Mouse (Mus musculus): ENCODE data around the gene Vmn1r21. TPM values are rescaled to one million over a fixed set of nuclear protein-coding genes. Genes with fewer than 3 reads are reported as not detected.
"Not testable (repeated sequence)": the region's sequence is repeated elsewhere in the genome, so short reads cannot be mapped to it uniquely, and the experiment has no call there.

Gene Vmn1r21
- polyA plus RNA-seq (2017; shearing (Covaris generic)): not detected

DNA sequence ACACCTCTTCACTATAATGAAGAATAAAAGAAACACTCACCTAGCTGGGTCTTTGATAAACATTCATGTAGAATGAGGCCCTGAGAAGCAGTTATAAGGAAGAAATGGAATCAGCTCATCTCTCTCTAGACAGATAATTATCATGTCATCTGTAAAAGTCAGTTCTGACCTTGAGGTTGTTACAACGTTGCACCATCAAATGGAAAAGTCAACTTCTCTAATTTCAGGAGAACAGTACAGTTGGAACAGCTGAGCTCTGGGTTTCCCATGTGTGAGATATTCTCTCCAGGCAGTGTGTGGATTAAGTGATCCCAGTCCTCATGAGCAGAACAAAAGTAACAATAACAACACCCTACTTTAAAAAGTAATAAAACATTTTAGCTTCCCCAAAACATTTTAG, at the start of gene Vmn1r21:
Gene Vmn1r21, minus strand, starts transcription at position 58 of the 400 bp plus-strand sequence.
- no peak for ATAC-seq

DNA sequence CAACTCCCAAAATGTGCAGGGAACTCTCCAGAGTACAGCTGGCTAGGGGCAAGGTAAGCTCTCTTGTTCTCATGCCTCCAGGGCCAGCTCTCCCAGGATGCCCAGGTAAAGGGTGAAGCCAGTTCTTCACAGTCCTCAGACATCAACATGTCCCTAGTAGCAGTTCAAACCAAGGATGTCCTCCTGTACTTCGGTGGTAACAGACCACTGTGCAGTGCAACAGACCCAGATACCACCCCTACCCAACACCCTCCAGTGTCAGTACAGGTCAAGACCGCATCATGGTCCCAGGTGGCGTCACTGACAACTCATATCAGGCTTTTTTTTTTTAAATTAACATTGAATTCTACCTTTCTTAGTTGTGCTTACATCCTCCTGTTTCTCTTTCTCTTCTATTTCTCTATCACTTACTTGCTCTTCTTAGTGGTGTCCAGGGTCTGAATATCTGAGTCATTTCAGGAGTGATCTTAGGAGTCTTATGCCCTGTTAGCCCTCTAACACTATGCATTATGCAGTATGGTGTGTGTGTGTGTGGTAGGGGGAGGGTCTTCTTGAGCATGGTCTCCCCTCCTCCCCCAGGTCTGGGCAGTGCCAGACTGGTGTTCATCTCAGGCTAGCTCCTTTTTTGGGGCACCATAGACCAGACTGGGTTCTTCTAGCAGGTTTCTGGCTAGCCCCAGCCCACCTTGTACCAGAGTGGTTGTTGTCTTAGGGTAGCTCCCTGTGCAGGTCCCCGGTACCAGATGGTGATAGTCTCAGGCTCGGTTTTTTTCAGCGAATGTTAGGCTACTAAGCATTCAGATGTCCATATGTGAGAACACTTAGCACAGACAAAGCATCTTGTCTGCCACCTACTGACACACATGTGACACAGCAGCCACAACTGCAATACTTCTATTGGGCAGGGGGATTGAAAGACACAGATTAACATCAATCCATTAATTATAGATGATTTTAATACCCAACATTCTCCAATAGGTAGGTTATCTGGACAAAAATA, 9.2 kb upstream of the Vmn1r21 start:
- ATAC-seq: peak; percentile 84

DNA sequence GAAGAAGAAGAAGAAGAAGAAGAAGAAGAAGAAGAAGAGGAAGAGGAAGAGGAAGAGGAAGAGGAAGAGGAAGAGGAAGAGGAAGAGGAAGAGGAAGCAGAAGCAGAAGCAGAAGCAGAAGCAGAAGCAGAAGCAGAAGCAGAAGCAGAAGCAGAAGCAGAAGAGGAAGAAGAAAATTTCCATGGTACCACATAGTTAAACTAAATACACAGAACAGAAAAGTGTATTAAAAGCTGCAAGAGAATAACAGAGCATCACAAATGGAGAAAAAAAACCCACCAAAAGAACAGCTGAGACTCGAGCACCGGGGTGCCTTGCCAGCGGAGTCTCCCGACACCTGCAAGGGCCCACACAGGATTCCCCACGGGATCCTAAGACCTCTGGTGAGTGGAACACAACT, 1.0 kb upstream of the Vmn1r21 start:
- not testable (repeated sequence) for ATAC-seq

DNA sequence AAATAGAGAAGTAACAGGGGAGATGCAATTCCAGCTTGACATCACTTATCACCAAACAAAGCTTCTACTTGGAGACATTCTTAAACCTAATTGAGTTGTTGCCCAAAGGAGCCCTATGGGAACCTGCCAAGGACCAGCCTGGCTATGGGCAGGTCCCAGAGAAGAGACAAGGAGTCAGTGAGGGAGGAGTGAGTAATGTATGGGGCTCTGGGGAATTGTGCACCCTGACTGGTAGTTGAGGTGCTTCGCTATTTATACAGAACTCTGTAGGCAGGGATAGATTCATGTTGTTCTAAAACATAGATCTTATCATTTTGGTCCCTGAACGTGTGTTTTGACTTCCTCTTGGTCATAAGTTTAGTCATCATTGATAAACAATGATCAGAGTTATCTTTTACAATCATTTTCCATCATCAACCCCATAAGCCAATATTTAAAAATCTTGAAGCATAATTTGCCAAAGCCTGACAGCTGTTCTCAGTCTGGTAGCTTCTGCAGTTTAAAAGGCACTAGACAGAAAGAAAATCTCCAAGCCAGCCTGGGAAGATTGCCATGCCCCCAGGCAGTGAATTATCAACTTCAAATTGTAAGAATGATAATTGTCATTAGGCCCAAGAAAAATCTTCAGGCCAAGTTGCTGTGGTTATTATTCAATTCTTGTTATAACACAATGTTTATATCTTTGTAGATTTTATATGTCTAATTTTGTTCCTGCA, 10.3 kb downstream of the Vmn1r21 start:
- ATAC-seq: no peak

DNA sequence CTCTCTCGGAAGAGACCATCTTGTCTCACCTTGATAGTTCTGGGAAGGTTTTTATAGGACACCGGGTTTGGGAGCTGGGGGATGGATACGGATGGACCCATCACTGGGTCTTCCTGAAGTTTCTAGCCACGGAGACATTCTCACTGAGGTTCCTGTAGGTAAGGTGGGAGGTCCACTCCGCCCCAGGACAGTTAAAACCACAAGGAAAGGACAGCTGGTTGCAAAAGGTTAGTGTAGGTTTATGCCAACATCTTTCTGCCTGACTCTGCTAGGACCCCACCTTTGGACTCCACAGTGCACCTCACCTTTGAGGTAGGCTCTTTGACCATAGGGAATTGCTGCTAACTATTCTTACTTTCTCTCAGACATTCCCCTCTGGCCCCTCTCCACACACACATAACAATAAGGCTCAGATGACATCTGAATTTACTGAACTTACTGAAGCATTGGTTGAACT, 24.9 kb downstream of the Vmn1r21 start:
- no peak for ATAC-seq

DNA sequence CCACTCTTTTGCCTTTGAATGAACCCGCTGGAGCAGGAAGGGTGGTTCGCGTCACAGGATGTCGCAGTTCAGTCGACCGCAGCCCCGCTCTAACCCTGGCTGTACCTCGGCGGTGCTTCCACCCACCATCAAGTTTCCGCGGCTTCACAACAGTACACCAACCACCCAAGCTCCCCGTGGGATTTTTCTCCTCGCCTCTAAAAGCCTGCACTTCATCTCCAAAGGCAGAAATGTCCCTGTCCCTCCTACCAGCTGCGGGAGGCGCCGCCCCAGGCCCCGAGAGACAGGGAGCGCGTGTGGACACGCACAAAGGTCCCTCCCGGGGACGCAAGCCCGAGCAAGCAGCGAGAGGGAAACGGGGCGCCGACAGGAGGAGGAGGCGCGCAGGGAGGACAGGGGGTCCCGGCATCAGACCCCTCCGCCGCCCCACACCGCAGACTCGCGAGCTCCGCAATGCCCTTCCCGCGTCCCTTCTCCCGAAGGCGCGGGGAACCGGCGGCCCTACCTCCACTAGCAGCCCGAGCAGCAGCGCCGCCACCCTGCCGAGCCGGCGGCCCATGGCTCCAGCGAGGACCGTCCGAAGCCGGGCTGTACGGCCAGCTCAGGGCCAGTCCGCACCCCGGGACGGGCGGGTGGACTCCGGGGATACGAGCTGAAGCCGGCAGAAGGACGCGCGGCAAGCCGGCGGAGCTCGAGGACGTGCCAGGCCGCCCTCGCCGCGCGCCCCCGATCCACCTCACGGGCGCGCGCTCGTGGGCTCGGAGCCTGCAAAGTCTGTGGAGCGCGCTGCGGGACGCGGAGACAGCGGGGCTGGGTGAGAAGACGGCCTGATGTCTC, 25.5 kb downstream of the Vmn1r21 start, which contains the start of gene Vopp1:
Gene Vopp1, minus strand, starts transcription at position 738 of the 837 bp plus-strand sequence.
- peak; percentile 90 for ATAC-seq

DNA sequence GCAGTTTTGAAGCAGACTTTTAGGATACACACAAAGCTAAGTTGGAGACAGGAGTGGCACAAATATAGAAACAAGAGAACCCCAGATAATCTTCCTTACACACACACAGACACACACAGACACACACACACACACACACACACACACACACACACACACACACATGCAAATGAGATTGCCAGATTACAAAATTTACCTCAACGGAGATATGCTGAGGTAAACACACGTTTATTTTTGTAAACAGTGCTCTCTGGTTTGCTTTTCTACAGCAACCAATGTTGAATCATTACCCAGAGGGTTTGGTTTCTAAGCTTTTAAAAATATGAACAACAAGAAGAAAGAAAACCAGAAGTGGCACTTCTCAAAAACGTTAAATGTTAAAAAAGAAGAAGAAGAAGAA, 26.7 kb downstream of the Vmn1r21 start:
- ATAC-seq: peak; percentile 8

DNA sequence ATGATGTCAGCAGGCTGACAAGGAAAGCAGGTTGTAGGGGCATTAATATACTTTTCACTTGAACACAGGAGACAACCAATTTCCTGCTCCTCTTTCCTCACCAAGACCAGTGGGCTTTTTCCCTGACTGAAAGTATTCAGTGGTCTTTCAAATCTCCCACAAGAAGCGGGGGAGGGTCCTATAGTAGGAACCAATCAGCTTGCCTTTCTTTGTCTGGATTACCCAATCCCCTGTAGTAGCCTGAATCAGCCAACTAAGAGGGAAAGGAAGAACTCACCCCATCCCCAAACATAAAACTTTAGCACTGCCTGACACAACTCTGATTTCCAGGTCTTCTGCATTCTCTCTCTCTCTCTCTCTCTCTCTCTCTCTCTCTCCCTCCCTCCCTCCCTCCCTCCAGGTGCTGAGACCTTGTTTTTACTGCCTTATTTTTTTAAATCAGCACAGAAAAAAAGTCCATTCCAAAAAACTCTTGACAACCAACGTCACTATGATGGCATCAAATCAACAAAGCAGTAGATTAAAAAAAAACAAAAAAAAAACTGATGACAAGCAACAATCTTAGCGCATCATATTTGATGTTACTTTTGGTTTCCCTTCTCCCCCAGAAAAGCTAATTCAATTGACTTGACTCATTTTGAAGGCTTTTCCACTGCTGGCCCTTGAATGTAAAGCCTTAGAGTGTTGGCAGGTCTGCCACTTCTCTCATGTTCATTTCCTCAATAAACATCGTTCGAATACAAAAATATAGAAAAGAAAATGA, 27.3 kb downstream of the Vmn1r21 start:
- peak; percentile 61 for ATAC-seq

DNA sequence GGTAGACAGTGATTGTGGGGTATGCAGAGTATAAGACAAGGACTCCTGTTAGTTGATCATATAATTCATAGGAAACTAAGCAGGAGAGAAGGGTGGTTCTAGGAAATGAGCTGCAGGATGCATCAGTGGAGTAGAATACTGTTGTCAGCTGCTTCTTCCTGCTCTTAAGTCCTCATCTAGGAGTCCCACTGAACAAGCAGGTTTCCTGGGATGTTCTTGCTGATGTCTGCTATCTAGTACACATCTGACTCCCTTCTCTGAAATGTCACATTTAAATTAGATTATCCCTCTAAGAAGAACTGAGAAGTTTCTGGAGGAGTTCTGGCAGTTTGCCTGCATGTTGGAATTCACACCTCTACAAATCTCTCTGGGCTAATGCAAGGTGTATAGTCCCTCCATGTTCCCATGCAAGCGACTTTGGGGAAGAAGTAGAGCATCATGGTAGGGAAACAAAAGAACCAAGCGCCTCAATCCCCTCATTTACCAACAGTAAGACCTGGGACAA, 35.7 kb downstream of the Vmn1r21 start:
- ATAC-seq: no peak

DNA sequence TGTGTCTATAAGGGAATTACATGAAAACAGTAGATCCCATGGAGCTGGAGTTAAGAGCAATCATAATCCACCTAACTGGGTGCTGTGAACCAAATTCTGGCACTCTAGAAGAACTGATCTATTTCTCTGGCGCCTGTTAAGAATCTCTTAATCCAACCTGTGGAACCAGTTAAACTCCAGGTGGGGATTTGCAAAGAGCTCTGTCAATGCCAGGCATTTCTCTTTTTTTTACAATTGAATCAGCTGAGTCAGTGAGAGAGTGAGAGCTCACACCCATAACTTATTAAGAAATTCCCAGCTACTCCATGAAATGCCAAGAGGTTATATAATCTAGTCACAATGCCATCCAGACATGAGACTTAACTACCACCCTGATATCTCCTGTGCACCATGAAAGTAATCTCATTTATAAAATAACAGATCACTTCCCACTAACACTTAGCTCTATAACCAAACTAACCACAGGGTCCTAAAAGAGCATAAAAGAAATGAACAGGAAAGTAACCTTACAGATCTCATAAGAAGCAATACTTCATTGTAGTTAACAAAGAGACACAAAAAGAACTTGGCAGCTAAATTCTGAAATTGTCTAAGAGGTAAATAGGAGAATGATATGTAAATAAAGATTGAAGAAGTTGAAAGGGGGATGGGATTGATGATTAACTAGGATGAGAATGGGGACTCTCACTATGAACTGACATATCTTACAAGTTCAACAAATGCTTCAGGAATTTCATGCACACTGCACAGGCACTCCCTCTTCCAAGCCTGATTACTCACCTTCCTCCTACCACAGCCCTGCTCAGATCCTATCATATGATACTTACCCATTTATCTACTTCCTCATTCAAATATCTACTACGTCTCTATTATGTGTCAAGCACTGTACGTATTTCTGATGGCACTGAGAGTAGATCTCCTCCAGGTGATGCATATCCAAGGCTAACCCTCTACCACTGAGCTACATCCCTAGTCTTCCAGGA, 38.1 kb downstream of the Vmn1r21 start:
- no peak for ATAC-seq

DNA sequence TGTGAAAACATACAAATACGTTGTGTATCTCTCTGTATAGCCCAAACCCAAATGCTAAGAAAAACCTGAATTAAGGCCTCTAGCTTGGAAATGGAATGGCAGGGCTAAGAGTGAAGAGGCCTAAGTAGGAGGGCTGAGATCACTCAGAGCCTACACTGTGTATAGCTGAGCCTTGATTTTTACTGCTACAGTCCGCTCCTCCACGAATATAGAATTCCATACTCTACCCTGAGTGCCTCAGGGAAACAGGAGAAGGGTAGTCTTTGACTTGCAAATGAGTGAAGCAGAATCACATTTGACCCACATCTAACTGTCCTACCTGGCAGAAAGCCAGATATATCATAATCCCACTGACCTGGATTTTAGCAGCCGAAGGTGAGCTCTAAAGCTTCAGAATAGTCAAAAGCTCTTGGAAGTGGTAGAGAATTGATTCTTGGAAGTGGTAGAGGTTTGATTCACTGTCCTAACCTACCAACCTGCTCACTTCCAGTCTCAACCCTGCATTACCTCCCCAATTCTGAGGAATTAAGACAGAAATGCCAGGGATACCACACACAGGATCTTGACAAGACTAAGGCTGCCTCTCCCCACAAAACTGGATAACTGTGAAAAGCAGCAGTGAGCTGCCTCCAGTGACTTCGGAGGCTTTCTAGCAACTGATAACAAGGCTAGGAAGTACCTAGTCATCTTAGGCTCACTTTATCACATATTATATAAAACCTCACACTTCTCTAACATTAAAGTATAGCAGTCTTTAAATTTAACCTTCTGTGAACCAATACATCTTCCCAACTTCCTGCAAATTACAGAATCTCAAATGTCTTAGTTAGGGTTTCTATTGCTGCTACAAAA, 44.7 kb downstream of the Vmn1r21 start:
- ATAC-seq: no peak

DNA sequence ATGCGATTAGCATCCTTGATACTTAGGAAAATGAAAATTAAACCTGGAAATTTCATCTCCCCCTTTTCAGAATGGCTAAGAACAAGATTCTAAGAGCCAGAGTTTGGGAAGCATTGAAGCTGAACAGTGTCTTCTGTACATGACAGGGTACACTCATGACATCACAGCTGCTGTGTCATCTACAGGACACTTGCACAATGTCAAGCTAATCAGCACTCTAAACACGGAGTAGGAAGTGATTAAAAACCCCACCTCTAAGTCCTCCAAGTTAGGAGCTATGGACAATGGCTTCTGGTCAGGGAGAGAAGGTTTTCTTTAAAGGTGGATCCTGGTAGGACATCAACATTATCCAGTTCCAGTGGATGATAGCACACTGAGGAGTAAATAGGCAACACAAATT, 47.0 kb downstream of the Vmn1r21 start:
- no peak for ATAC-seq

DNA sequence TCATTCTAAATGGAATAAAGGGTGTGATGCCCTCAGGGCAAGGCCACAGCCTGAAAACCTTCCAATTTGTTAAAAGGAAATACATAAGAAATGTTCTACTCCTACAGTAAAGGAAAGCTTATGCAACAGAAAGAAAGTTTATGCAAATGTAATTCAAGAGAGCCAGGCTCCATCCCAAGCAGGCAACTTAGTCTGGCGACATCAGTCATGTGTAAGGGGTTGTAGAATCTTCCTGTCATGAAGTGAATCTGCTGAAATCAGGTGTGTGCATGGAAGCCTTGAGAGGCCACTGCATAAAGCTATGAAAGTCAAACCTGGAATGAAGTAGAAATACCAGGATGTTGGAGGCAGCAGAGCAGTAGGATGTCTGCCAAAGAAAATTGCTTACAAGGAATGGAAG, 51.2 kb downstream of the Vmn1r21 start:
- no peak for ATAC-seq

DNA sequence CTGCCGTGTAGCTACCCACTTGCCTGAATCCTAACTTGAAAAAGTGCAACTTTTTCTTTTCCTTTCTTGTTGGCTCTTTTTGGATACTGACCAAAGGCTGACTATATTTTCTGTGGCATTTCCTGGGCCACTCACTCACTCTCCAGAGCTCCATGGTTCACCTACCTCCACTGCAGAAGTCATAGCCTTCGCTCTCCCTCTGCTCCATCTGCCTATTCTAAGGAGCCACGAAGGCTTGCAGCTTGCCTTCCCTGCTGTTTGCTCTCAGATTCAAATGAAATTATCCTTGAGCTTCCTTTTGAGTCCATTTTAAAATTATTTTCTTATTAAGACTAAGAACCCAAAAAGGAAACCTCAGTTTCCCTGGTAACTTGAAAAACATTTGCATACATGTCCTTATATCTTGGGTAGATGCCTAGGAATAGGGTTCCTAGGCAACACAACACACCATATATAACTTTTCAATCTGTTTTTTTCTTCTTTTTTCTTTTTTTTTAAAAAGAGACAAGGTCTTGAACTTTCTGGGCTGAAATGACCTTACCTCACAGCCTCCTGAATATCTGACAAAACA, 53.2 kb downstream of the Vmn1r21 start:
- ATAC-seq: no peak

DNA sequence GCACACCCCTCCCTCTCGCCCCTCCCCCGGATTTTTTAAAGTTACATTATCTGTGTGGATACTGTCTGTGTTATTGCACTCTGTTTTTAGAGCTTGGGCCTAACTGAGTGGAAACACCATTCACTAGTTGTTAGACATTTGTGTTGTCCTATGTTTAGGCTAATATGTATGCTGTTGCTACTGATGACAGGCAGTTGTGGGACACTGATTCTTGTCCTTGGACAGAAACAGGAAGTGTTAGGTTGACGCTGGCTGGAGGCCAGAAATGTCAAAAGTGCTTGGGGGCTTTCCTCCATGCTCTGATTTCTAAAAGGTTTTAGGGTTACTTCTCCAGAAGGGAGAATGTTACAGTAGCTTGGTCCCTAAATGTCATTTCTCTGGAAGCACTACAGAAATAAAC, 54.3 kb downstream of the Vmn1r21 start:
- no peak for ATAC-seq

Data from activated CD4-positive, CD25-positive, alpha-beta regulatory T cell, adult 4 months (primary cell).